Mouse (Mus musculus): ENCODE results near the gene Hist1h2af.

GRCm38 (mm10) chr13:23576906-23577639 lies 43.4 kb downstream of the Hist1h2af start:
- TF ChIP-seq CTCF (IDR thresholded peaks at IDR 0.05; ENCODE audit: extremely low read depth, insufficient read depth, low read length) = no peak
- no peak for TF ChIP-seq POLR2A (IDR thresholded peaks at IDR 0.05; ENCODE audit: extremely low read depth, insufficient read depth, low read length)
